Mouse (Mus musculus) heart, embryonic 14.5 days (tissue): Measurements from ENCODE around the gene Setdb1. TPM values are rescaled to one million over a fixed set of nuclear protein-coding genes. Genes with fewer than 3 reads are reported as not detected.

Source experiments
- ATAC-seq: fragments of 200-750 bp; cut with Nextera tagmentation; 2 replicates; pipeline ENCODE4 v1.8.0; 2017; ENCODE audit warnings: low read depth, moderate TSS enrichment; ENCODE audit not compliant: insufficient number of reproducible peaks, insufficient read depth, low FRiP score
- H3K27ac ChIP-seq, 2 experiments: fragments of 200-500 bp in 1 of 2; fragments of 300-500 bp in 1 of 2; sonication (generic) in 1 of 2; replicated peaks in 1 of 2; 2 replicates each; pipeline ENCODE4 v1.5.1; 2012 to 2014; ENCODE audit warnings: low read depth in 2 of 2, low read length in 2 of 2, control low read depth in 1 of 2, mild to moderate bottlenecking in 1 of 2, mixed read lengths in 1 of 2; ENCODE audit not compliant: control insufficient read depth in 1 of 2, insufficient read depth in 1 of 2
- H3K27me3 ChIP-seq: fragments of 300-500 bp; sonication (generic); 2 replicates; pipeline ENCODE4 v1.6.1; 2014; ENCODE audit warnings: mild to moderate bottlenecking, low read length, control low read depth; ENCODE audit not compliant: control insufficient read depth, insufficient read depth
- H3K36me3 ChIP-seq: fragments of 300-500 bp; sonication (generic); 2 replicates; pipeline ENCODE4 v1.6.1; 2014; ENCODE audit warnings: mild to moderate bottlenecking, control low read depth, low read length, mixed read lengths; ENCODE audit not compliant: control insufficient read depth, insufficient read depth
- H3K4me1 ChIP-seq, 2 experiments: fragments of 200-500 bp in 1 of 2; fragments of 300-500 bp in 1 of 2; sonication (generic) in 1 of 2; 2 replicates each; pipeline ENCODE4 v1.6.1; 2012 to 2014; ENCODE audit warnings: low read length in 2 of 2, control low read depth in 1 of 2, mixed read lengths in 1 of 2; ENCODE audit not compliant: control insufficient read depth in 2 of 2, insufficient read depth in 2 of 2
- H3K4me2 ChIP-seq: fragments of 300-500 bp; sonication (generic); 2 replicates; pipeline ENCODE4 v1.6.1; 2014; ENCODE audit warnings: mild to moderate bottlenecking, low read length
- H3K4me3 ChIP-seq, 2 experiments: fragments of 200-500 bp in 1 of 2; fragments of 300-500 bp in 1 of 2; sonication (generic) in 1 of 2; 2 replicates each; pipeline ENCODE4 v1.5.1; 2012 to 2014; ENCODE audit warnings: low read length in 2 of 2, mild to moderate bottlenecking in 2 of 2, control low read depth in 1 of 2, low read depth in 1 of 2, moderate library complexity in 1 of 2; ENCODE audit not compliant: control insufficient read depth in 1 of 2, insufficient read depth in 1 of 2
- H3K9ac ChIP-seq: fragments of 300-500 bp; sonication (generic); 2 replicates; pipeline ENCODE4 v1.6.1; 2014; ENCODE audit warnings: mild to moderate bottlenecking, low read length
- H3K9me3 ChIP-seq: fragments of 300-500 bp; sonication (generic); 2 replicates; pipeline ENCODE4 v1.6.1; 2016; ENCODE audit warnings: low read length, control low read depth; ENCODE audit not compliant: control insufficient read depth
- WGBS: fragments of 180-500 bp; shearing (Covaris S2); extraction: QIAGEN DNeasy Blood & Tissue Kit; methylation state at CpG from one replicate; pipeline ENCODE4 v1.1.7; 2014; 5-methylcytosine and 5-hydroxymethylcytosine counted together
- polyA plus RNA-seq: library from polyadenylated mRNA; unstranded; fragments of >200 nt; fragmentation: Nextera tagmentation; extraction: Ambion mirVana; gene quantifications from 2 replicates; pipeline ENCODE4 v1.2.1, GENCODE M21; 2014

Setdb1 gene
- polyA plus RNA-seq, 1 experiment from 2014 or later: 22.1 TPM

GRCm38 (mm10) chr3:95295321-95296102 lies 61.5 kb downstream of the Setdb1 start:
- no peaks in the 10 kb centered on the region for H3K9me3 ChIP-seq
- H3K4me3 ChIP-seq: no peak overlapping the region
- H3K27ac ChIP-seq: 0 out of 4 replicates have a peak overlapping the region, but pooled peaks of 1 of the 2 experiments have one; percentile 15
- peaks cover 50% of the 10 kb centered on the region for H3K36me3 ChIP-seq
- no peak overlapping the region for H3K4me2 ChIP-seq
- peaks cover 3 to 8% of the 10 kb centered on the region in 2 experiments; a peak in 2 of 4 replicates for H3K4me1 ChIP-seq
- WGBS: 79% methylated on average over 11 of the region's 11 CpGs
- no peaks in the 10 kb centered on the region for H3K27me3 ChIP-seq
- ATAC-seq: no peak
- no peak overlapping the region for H3K9ac ChIP-seq

GRCm38 (mm10) chr3:95294718-95295117 lies 62.3 kb downstream of the Setdb1 start:
- peaks cover 3 to 8% of the 10 kb centered on the region in 2 experiments; a peak in 2 of 4 replicates for H3K4me1 ChIP-seq
- no peak overlapping the region for H3K27ac ChIP-seq
- no peak for ATAC-seq
- no peaks in the 10 kb centered on the region for H3K9me3 ChIP-seq
- no peak overlapping the region for H3K4me2 ChIP-seq
- no peak overlapping the region for H3K9ac ChIP-seq
- H3K4me3 ChIP-seq: no peak overlapping the region
- 77% methylated on average over 5 of the region's 5 CpGs for WGBS
- peaks cover 56% of the 10 kb centered on the region for H3K36me3 ChIP-seq
- no peaks in the 10 kb centered on the region for H3K27me3 ChIP-seq

GRCm38 (mm10) chr3:95294316-95294715 lies 62.7 kb downstream of the Setdb1 start:
- Histone ChIP-seq H3K27ac (no peak overlapping the region), H3K4me3 (no peak overlapping the region), H3K4me2 (no peak overlapping the region), H3K9ac (no peak overlapping the region), H3K4me1 (peaks cover 3 to 8% of the 10 kb centered on the region in 2 experiments; a peak in 2 of 4 replicates), H3K36me3 (peaks cover 60% of the 10 kb centered on the region), H3K27me3 (no peaks in the 10 kb centered on the region), H3K9me3 (no peaks in the 10 kb centered on the region)
- no peak for ATAC-seq
- 86% methylated on average over 7 of the region's 7 CpGs for WGBS

GRCm38 (mm10) chr3:95293537-95293936 lies 63.5 kb downstream of the Setdb1 start:
- Histone ChIP-seq H3K36me3 (peaks cover 64% of the 10 kb centered on the region), H3K4me2 (no peak overlapping the region), H3K4me1 (peaks cover 3 to 8% of the 10 kb centered on the region in 2 experiments; a peak in 2 of 4 replicates), H3K9me3 (no peaks in the 10 kb centered on the region), H3K9ac (no peak overlapping the region), H3K27ac (no peak overlapping the region), H3K4me3 (no peak overlapping the region), H3K27me3 (no peaks in the 10 kb centered on the region)
- WGBS: 76% methylated on average over 11 of the region's 11 CpGs
- no peak for ATAC-seq

GRCm38 (mm10) chr3:95292899-95293298 lies 64.1 kb downstream of the Setdb1 start:
- no peak overlapping the region for H3K9ac ChIP-seq
- H3K4me3 ChIP-seq: no peak overlapping the region
- H3K4me2 ChIP-seq: no peak overlapping the region
- no peak for ATAC-seq
- no peak overlapping the region for H3K27ac ChIP-seq
- no peaks in the 10 kb centered on the region for H3K9me3 ChIP-seq
- no peaks in the 10 kb centered on the region for H3K27me3 ChIP-seq
- H3K4me1 ChIP-seq: peaks cover 3 to 8% of the 10 kb centered on the region in 2 experiments; a peak in 2 of 4 replicates
- H3K36me3 ChIP-seq: peaks cover 71% of the 10 kb centered on the region
- WGBS: 82% methylated on average over 2 of the region's 2 CpGs

- 80% methylated on average over 4 of the region's 4 CpGs for WGBS
- no peak overlapping the region for H3K27ac ChIP-seq
Measured at GRCm38 (mm10) chr3:95291041-95291440, 66.0 kb downstream of the Setdb1 start.

GRCm38 (mm10) chr3:95290156-95290555 lies 66.8 kb downstream of the Setdb1 start:
- H3K36me3 ChIP-seq: peaks cover 74% of the 10 kb centered on the region
- H3K4me2 ChIP-seq: no peak overlapping the region
- WGBS: 74% methylated on average over 6 of the region's 6 CpGs

More at GRCm38 (mm10) chr3:95291041-95291440, 66.0 kb downstream of the Setdb1 start:
- H3K27me3 ChIP-seq: no peaks in the 10 kb centered on the region
- H3K4me1 ChIP-seq: peaks cover 3% of the 10 kb centered on the region in 2 experiments; a peak in 1 of 4 replicates
- H3K36me3 ChIP-seq: peaks cover 80% of the 10 kb centered on the region
- H3K9me3 ChIP-seq: no peaks in the 10 kb centered on the region
- H3K4me3 ChIP-seq: no peak overlapping the region
- no peak overlapping the region for H3K4me2 ChIP-seq
- no peak for ATAC-seq
- H3K9ac ChIP-seq: no peak overlapping the region

More at GRCm38 (mm10) chr3:95290156-95290555, 66.8 kb downstream of the Setdb1 start:
- Histone ChIP-seq H3K4me1 (no peaks in the 10 kb centered on the region), H3K27ac (no peak overlapping the region), H3K9me3 (no peaks in the 10 kb centered on the region), H3K27me3 (no peaks in the 10 kb centered on the region), H3K9ac (no peak overlapping the region), H3K4me3 (no peak overlapping the region)
- no peak for ATAC-seq
